Mouse (Mus musculus) E14TG2a.4 (cell line): ENCODE results near the gene Atg4c.

Experiments
- H3K27me3 ChIP-seq: 2 replicates; pipeline ENCODE4 v1.6.1; 2014; ENCODE audit warnings: low read length, control low read depth; ENCODE audit not compliant: insufficient read depth
- H3K36me3 ChIP-seq: 2 replicates; pipeline ENCODE4 v1.6.1; 2014; ENCODE audit warnings: low read length, control low read depth; ENCODE audit not compliant: insufficient read depth
- H3K4me1 ChIP-seq: replicated peaks from 2 replicates; pipeline ENCODE4 v1.6.1; 2014; ENCODE audit warnings: low read depth, low read length, control low read depth
- H3K4me3 ChIP-seq: replicated peaks from 2 replicates; pipeline ENCODE4 v1.5.1; 2014; ENCODE audit warnings: mild to moderate bottlenecking, low read length
- H3K9me3 ChIP-seq: 2 replicates; pipeline ENCODE4 v1.6.1; 2014; ENCODE audit warnings: low read length, control low read depth
- CTCF ChIP-seq: conservative IDR thresholded peaks from 2 replicates; pipeline ENCODE4 v1.5.1; 2014; ENCODE audit warnings: low read length
- NANOG ChIP-seq: IDR thresholded peaks from 2 replicates; pipeline ENCODE4 v1.6.1; 2014; ENCODE audit warnings: borderline replicate concordance, low read length, mixed read lengths
- POU5F1 ChIP-seq: IDR thresholded peaks from 2 replicates; pipeline ENCODE4 v1.6.1; 2014; ENCODE audit warnings: low read length, borderline replicate concordance

Gene Atg4c

GRCm38 (mm10) chr4:99289286-99289685 lies 95.6 kb downstream of the Atg4c start:
- Histone ChIP-seq H3K9me3 (no peaks in the 10 kb centered on the region), H3K4me1 (peaks cover 11% of the 10 kb centered on the region; the same call in 1 of the 2 replicates), H3K36me3 (no peaks in the 10 kb centered on the region), H3K4me3 (no peak overlapping the region), H3K27me3 (no peaks in the 10 kb centered on the region)
- no peak for TF ChIP-seq NANOG
- TF ChIP-seq CTCF, result no peak

- H3K4me1 ChIP-seq, result peaks cover 4% of the 10 kb centered on the region; the same call in 1 of the 2 replicates
- H3K4me3 ChIP-seq, result no peak overlapping the region
- H3K36me3 ChIP-seq, result no peaks in the 10 kb centered on the region
- TF ChIP-seq NANOG (no peak), CTCF (peak; percentile 93)
- H3K9me3 ChIP-seq, result no peaks in the 10 kb centered on the region
- H3K27me3 ChIP-seq, result no peaks in the 10 kb centered on the region
Measured at GRCm38 (mm10) chr4:99298676-99299075, 104.9 kb downstream of the Atg4c start.

GRCm38 (mm10) chr4:99304793-99305192 lies 111.1 kb downstream of the Atg4c start:
- H3K36me3 ChIP-seq, result no peaks in the 10 kb centered on the region
- H3K4me3 ChIP-seq, result no peak overlapping the region
- no peaks in the 10 kb centered on the region for H3K9me3 ChIP-seq
- no peaks in the 10 kb centered on the region for H3K27me3 ChIP-seq
- H3K4me1 ChIP-seq, result no peaks in the 10 kb centered on the region
- TF ChIP-seq CTCF, result no peak
- TF ChIP-seq POU5F1, result no peak
- TF ChIP-seq NANOG, result no peak
